Mouse (Mus musculus) hindbrain, embryonic 16.5 days (tissue): ENCODE data around the gene Srek1. TPM values are rescaled to one million over a fixed set of nuclear protein-coding genes. Genes with fewer than 3 reads are reported as not detected.

ENCODE experiments used
- ATAC-seq: fragments of 200-750 bp; cut with Nextera tagmentation; 2 replicates; pipeline ENCODE4 v1.8.0; 2017; ENCODE audit warnings: moderate TSS enrichment, moderate library complexity
- H3K27ac ChIP-seq: fragments of 300-500 bp; sonication (generic); 2 replicates; pipeline ENCODE4 v1.5.1; 2014; ENCODE audit warnings: low read depth, mild to moderate bottlenecking, control low read depth, low read length, moderate library complexity
- H3K27me3 ChIP-seq: fragments of 300-500 bp; sonication (generic); replicated peaks from 2 replicates; pipeline ENCODE4 v1.6.1; 2014; ENCODE audit warnings: low read length; ENCODE audit not compliant: control insufficient read depth, insufficient read depth
- H3K36me3 ChIP-seq: fragments of 300-500 bp; sonication (generic); 2 replicates; pipeline ENCODE4 v1.6.1; 2014; ENCODE audit warnings: mild to moderate bottlenecking, low read length, moderate library complexity, mixed read lengths; ENCODE audit not compliant: control insufficient read depth, insufficient read depth
- H3K4me1 ChIP-seq: fragments of 300-500 bp; sonication (generic); 2 replicates; pipeline ENCODE4 v1.6.1; 2014; ENCODE audit warnings: low read depth, low read length; ENCODE audit not compliant: control insufficient read depth, insufficient read depth
- H3K4me2 ChIP-seq: fragments of 300-500 bp; sonication (generic); 2 replicates; pipeline ENCODE4 v1.6.1; 2014; ENCODE audit warnings: mild to moderate bottlenecking, low read length, control low read depth, moderate library complexity
- H3K4me3 ChIP-seq: fragments of 300-500 bp; sonication (generic); 2 replicates; pipeline ENCODE4 v1.5.1; 2014; ENCODE audit warnings: mild to moderate bottlenecking, low read length, control low read depth, moderate library complexity
- H3K9ac ChIP-seq: fragments of 300-500 bp; sonication (generic); 2 replicates; pipeline ENCODE4 v1.6.1; 2014; ENCODE audit warnings: low read depth, mild to moderate bottlenecking, control low read depth, low read length, moderate library complexity
- H3K9me3 ChIP-seq: fragments of 300-500 bp; sonication (generic); 2 replicates; pipeline ENCODE4 v1.6.1; 2014; ENCODE audit warnings: mild to moderate bottlenecking, low read length, moderate library complexity; ENCODE audit not compliant: control insufficient read depth
- WGBS: fragments of 180-500 bp; shearing (Covaris S2); extraction: QIAGEN DNeasy Blood & Tissue Kit; methylation state at CpG from one replicate; pipeline ENCODE4 v1.1.7; 2014; 5-methylcytosine and 5-hydroxymethylcytosine counted together
- polyA plus RNA-seq: library from polyadenylated mRNA; unstranded; fragments of >200 nt; fragmentation: Nextera tagmentation; extraction: Ambion mirVana; gene quantifications from 2 replicates; pipeline ENCODE4 v1.2.1, GENCODE M21; 2015

Gene Srek1
- 53.8 and 61.1 TPM in 2 replicates for polyA plus RNA-seq

DNA sequence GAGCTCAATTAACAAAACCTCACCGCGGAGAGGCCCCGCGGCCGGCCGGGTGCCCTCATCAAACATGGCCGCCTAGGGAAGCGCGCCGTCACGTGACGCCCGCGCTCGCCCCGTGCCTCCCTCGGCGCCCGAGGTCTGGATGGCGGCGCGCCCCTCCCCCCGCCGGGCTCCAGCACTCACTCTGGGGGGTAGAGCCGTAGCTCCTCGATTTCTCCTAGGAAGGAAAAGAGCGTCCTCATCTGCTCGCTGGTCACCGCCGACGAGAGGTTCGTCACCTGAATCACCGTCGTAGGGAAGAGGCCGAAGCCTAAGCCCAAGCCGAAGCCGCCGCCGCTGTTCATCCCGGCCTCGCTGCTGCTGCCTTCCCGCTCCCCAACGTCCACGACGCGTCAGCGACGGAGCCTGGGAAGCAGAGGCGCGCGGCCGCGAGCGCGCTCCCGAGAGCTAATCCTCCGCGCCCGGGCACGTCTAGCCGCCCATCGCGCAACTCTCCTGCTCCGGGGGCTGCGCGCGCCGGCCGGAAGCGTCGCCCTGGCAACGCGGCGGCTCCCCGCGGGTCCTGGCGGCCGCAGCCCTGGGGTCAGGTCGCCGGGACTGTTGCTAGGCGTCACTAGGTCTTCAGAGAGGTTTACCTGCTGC lies at the start of gene Srek1:
Gene Srek1, minus strand, starts transcription at position 490 of the 639 bp plus-strand sequence.
- Histone ChIP-seq H3K27ac (peak within 1 kb of the TSS; percentile 99), H3K9me3 (no peaks in the 10 kb centered on the region), H3K4me1 (peaks cover 17% of the 10 kb centered on the region), H3K9ac (peak within 1 kb of the TSS; percentile 85), H3K4me2 (peak within 1 kb of the TSS; percentile 83), H3K27me3 (no peaks in the 10 kb centered on the region), H3K36me3 (no peaks in the 10 kb centered on the region; the same call in 1 of the 2 replicates), H3K4me3 (peak within 1 kb of the TSS; percentile 64)
- under 1% methylated on average over 68 of the region's 81 CpGs for WGBS
- peak; percentile 95 for ATAC-seq

DNA sequence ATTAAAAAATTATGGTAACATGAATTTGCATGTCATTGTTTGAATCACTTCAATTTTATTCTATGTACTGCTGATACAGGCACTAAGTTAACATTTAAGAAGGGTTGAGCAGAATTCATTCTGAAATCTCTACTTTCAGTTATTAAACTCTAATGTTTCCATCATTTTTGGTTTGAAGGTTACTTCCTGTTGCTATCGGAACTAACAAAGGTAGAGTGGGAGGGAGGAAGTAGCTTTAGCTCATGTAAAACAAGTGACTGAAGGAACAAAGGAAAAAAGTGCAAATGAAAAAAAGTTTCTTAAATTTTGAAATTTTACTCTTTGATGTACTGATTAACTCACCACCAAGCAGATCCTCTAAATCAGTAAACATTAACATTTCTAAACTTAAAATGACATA lies 47.9 kb upstream of the Srek1 start:
- H3K27me3 ChIP-seq = no peaks in the 10 kb centered on the region
- no peak overlapping the region for H3K9ac ChIP-seq
- H3K4me2 ChIP-seq = no peak overlapping the region
- H3K27ac ChIP-seq = no peak overlapping the region
- ATAC-seq = no peak
- H3K9me3 ChIP-seq = no peaks in the 10 kb centered on the region
- peaks cover 3% of the 10 kb centered on the region; the same call in 1 of the 2 replicates for H3K36me3 ChIP-seq
- H3K4me1 ChIP-seq = no peaks in the 10 kb centered on the region
- H3K4me3 ChIP-seq = no peak overlapping the region
- 96% methylated on average over 1 of the region's 1 CpGs for WGBS

DNA sequence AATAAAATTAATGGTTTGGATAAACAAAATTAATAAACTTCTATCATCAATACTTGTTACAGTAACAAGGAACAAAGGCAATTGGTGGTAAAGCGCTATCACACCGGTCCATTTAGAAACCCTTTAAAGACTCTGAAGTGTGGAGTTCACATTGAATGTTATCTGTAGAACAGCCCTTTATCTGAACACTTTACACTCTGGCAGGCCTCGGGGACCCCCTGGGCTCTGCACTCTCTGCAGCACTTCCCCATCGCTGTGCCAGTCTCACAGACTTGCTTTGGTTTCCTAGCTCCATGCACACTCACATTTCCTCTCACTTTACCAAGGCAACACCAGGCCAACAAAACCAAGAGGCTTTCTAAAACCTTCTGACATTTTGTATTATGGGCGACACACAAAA lies 45.0 kb upstream of the Srek1 start:
- WGBS = 83% methylated on average over 5 of the region's 5 CpGs
- ATAC-seq = no peak
- H3K27ac ChIP-seq = no peak overlapping the region
- H3K27me3 ChIP-seq = no peaks in the 10 kb centered on the region
- no peak overlapping the region for H3K4me2 ChIP-seq
- H3K36me3 ChIP-seq = peaks cover 3% of the 10 kb centered on the region; the same call in 1 of the 2 replicates
- no peak overlapping the region for H3K9ac ChIP-seq
- no peaks in the 10 kb centered on the region for H3K4me1 ChIP-seq
- H3K4me3 ChIP-seq = no peak overlapping the region
- no peaks in the 10 kb centered on the region for H3K9me3 ChIP-seq

DNA sequence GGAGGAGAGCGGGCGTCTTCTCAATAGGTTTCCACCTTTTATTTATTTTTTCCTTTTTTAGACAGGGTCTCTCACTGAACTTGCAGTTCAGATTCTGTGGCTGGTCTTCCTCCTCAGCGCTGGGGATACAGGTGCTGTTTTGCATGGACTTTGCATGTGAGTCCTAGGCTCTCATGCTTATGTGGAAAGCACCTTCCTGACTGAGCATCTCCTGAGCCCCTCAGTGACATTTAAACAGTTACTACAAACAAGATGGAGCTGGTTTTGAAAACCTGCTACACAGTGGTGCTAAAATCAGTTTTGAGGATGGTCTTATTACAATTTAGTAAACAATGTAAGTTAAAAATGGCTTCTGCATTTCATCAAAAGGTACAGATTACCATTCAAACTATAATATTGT lies 43.5 kb upstream of the Srek1 start:
- H3K4me1 ChIP-seq = no peaks in the 10 kb centered on the region
- no peak overlapping the region for H3K4me3 ChIP-seq
- ATAC-seq = no peak
- H3K9ac ChIP-seq = no peak overlapping the region
- peaks cover 3% of the 10 kb centered on the region; the same call in 1 of the 2 replicates for H3K36me3 ChIP-seq
- no peak overlapping the region for H3K27ac ChIP-seq
- 91% methylated on average over 3 of the region's 3 CpGs for WGBS
- H3K4me2 ChIP-seq = no peak overlapping the region
- no peaks in the 10 kb centered on the region for H3K9me3 ChIP-seq
- H3K27me3 ChIP-seq = no peaks in the 10 kb centered on the region

DNA sequence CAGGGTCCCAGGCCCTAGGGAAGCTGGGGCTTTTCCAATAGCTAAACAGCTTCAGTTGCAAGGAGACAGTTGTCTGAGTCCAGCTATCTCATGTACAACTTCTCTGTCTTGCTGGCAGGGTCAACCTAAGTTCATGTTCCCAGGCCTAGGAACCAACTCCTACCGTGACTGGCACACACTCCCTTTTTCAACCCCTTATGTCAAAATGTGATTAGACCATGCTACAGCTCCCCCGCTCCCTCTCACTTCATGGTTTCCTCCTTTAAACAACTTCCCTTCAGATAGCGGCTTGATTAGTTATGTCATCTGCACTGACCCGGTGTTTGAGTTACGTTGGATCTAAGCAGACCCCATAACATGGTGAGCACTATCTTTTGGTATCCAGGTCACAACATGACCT lies 33.1 kb upstream of the Srek1 start:
- 79% methylated on average over 5 of the region's 5 CpGs for WGBS
- ATAC-seq = no peak
- Histone ChIP-seq H3K27ac (no peak overlapping the region), H3K4me1 (no peaks in the 10 kb centered on the region), H3K4me2 (no peak overlapping the region), H3K9ac (no peak overlapping the region), H3K9me3 (no peaks in the 10 kb centered on the region), H3K4me3 (no peak overlapping the region), H3K36me3 (no peaks in the 10 kb centered on the region), H3K27me3 (no peaks in the 10 kb centered on the region)

- Histone ChIP-seq H3K4me1 (no peaks in the 10 kb centered on the region), H3K27me3 (no peaks in the 10 kb centered on the region), H3K36me3 (no peaks in the 10 kb centered on the region), H3K4me3 (no peak overlapping the region), H3K9me3 (no peaks in the 10 kb centered on the region), H3K4me2 (no peak overlapping the region), H3K27ac (0 out of 2 replicates have a peak overlapping the region, but pooled peaks have one; percentile 9), H3K9ac (no peak overlapping the region)
- ATAC-seq = peak; percentile 91
- 17% methylated on average over 6 of the region's 6 CpGs for WGBS
Observed at GRCm38 (mm10) chr13:103806210-103806851, 31.9 kb upstream of the Srek1 start.

GRCm38 (mm10) chr13:103803721-103804120 lies 29.3 kb upstream of the Srek1 start:
- Histone ChIP-seq H3K4me1 (no peaks in the 10 kb centered on the region), H3K4me2 (no peak overlapping the region), H3K36me3 (no peaks in the 10 kb centered on the region), H3K27ac (no peak overlapping the region), H3K4me3 (no peak overlapping the region), H3K27me3 (no peaks in the 10 kb centered on the region), H3K9ac (no peak overlapping the region), H3K9me3 (no peaks in the 10 kb centered on the region)
- WGBS = 73% methylated on average over 5 of the region's 5 CpGs
- no peak for ATAC-seq

GRCm38 (mm10) chr13:103801021-103801420 lies 26.6 kb upstream of the Srek1 start:
- H3K27ac ChIP-seq = no peak overlapping the region
- no peak for ATAC-seq
- H3K36me3 ChIP-seq = no peaks in the 10 kb centered on the region
- no peak overlapping the region for H3K9ac ChIP-seq
- no peak overlapping the region for H3K4me3 ChIP-seq
- H3K4me2 ChIP-seq = no peak overlapping the region
- WGBS = 94% methylated on average over 1 of the region's 1 CpGs
- no peaks in the 10 kb centered on the region for H3K4me1 ChIP-seq
- no peaks in the 10 kb centered on the region for H3K27me3 ChIP-seq
- H3K9me3 ChIP-seq = no peaks in the 10 kb centered on the region

DNA sequence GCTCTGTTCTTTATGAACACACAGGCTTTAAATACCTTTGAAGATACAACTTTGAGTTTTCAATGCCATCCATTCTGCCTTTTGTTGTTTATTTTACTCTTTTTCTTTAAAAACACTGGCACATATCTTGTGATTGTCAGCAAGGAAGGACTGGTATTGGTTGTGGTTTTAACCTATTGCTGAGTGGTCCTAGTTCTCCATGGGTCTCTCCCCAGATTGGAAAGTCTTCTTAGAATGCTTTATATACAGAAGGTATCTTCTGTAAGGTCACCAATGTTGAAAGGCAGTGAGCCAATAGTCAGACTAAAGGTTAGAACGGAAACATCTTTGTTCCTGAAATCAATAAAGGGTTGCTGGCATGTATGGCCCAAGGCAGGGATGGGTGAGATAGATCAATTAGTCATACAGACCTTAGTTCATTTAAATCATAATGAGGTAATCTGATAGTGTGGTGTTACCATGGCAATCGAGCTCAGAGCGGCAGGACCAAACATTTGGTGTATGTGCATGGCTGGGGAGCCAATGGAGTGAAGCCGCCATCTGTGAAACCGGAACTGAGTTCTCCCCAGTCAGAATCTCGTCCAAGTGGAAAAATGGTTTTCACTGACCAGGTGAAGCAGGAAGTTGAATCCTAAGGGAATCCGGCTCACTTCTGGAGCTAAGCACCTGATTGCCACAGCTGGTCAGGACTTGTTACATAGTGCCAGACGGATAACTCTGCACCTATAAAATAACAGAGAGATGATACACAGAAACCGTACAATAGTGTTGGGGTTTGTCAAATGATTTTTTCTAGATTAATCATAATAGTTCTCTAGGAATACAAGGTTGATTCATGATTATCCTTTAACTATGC lies 20.5 kb upstream of the Srek1 start:
- Histone ChIP-seq H3K4me3 (no peak overlapping the region), H3K36me3 (no peaks in the 10 kb centered on the region), H3K9me3 (no peaks in the 10 kb centered on the region), H3K9ac (no peak overlapping the region), H3K27ac (no peak overlapping the region), H3K4me1 (peaks cover 3% of the 10 kb centered on the region; the same call in 1 of the 2 replicates), H3K4me2 (no peak overlapping the region), H3K27me3 (no peaks in the 10 kb centered on the region)
- peak; percentile 87 for ATAC-seq
- WGBS = 47% methylated on average over 9 of the region's 9 CpGs
